Mouse (Mus musculus): ENCODE measurements at regions not wholly inside any gene's neighbourhood (a gene's known extent, or its start where the extent isn't known, plus 50 kb on each side); places are given as distances from the start of the nearest gene placed in this dataset.

GRCm38 (mm10) chr2:114291387-114291786 is 90.1 kb upstream of the Zfp770 start:
- no peak overlapping the region for H3K4me3 ChIP-seq (ENCODE audit: control insufficient read depth, insufficient read depth, low read length)
- TF ChIP-seq CTCF (IDR thresholded peaks at IDR 0.05; ENCODE audit: borderline replicate concordance, control insufficient read depth, extremely low read depth, insufficient read depth, low read length, poor library complexity), result no peak
- TF ChIP-seq POLR2A (IDR thresholded peaks at IDR 0.05; ENCODE audit: control insufficient read depth, extremely low read depth, insufficient read depth, low read length, poor library complexity), result no peak
- H3K27ac ChIP-seq (ENCODE audit: control insufficient read depth, insufficient read depth, low read length), result no peak overlapping the region
- 91% methylated on average over 5 of the region's 5 CpGs for WGBS
- no peak for DNase-seq
- no peaks in the 10 kb centered on the region for H3K36me3 ChIP-seq (ENCODE audit: control insufficient read depth, insufficient read depth, low read length)
- H3K4me1 ChIP-seq (replicated peaks; ENCODE audit: control insufficient read depth, insufficient read depth, low read length), result no peaks in the 10 kb centered on the region
- no peaks in the 10 kb centered on the region for H3K27me3 ChIP-seq (ENCODE audit: control insufficient read depth, insufficient read depth, low read length)

GRCm38 (mm10) chr2:114275536-114275935 is 74.3 kb upstream of the Zfp770 start:
- no peaks in the 10 kb centered on the region for H3K27me3 ChIP-seq (ENCODE audit: control insufficient read depth, insufficient read depth, low read length)
- TF ChIP-seq POLR2A (IDR thresholded peaks at IDR 0.05; ENCODE audit: control insufficient read depth, extremely low read depth, insufficient read depth, low read length, poor library complexity), result no peak
- no peak for TF ChIP-seq CTCF (IDR thresholded peaks at IDR 0.05; ENCODE audit: borderline replicate concordance, control insufficient read depth, extremely low read depth, insufficient read depth, low read length, poor library complexity)
- H3K4me1 ChIP-seq (replicated peaks; ENCODE audit: control insufficient read depth, insufficient read depth, low read length), result no peaks in the 10 kb centered on the region
- no peak overlapping the region for H3K4me3 ChIP-seq (ENCODE audit: control insufficient read depth, insufficient read depth, low read length)
- H3K36me3 ChIP-seq (ENCODE audit: control insufficient read depth, insufficient read depth, low read length), result no peaks in the 10 kb centered on the region
- no peak overlapping the region for H3K27ac ChIP-seq (ENCODE audit: control insufficient read depth, insufficient read depth, low read length)
- no peak for DNase-seq

GRCm38 (mm10) chr2:114260397-114261071 is 59.3 kb upstream of the Zfp770 start:
- TF ChIP-seq CTCF (IDR thresholded peaks at IDR 0.05; ENCODE audit: borderline replicate concordance, control insufficient read depth, extremely low read depth, insufficient read depth, low read length, poor library complexity), result no peak
- no peak for TF ChIP-seq POLR2A (IDR thresholded peaks at IDR 0.05; ENCODE audit: control insufficient read depth, extremely low read depth, insufficient read depth, low read length, poor library complexity)
- H3K4me3 ChIP-seq (ENCODE audit: control insufficient read depth, insufficient read depth, low read length), result no peak overlapping the region
- WGBS, result 46% methylated on average over 8 of the region's 8 CpGs

GRCm38 (mm10) chr2:114259539-114259938 is 58.3 kb upstream of the Zfp770 start:
- TF ChIP-seq POLR2A (IDR thresholded peaks at IDR 0.05; ENCODE audit: control insufficient read depth, extremely low read depth, insufficient read depth, low read length, poor library complexity), result no peak
- TF ChIP-seq CTCF (IDR thresholded peaks at IDR 0.05; ENCODE audit: borderline replicate concordance, control insufficient read depth, extremely low read depth, insufficient read depth, low read length, poor library complexity), result no peak
- no peak for DNase-seq
- H3K36me3 ChIP-seq (ENCODE audit: control insufficient read depth, insufficient read depth, low read length), result no peaks in the 10 kb centered on the region
- no peak overlapping the region for H3K27ac ChIP-seq (ENCODE audit: control insufficient read depth, insufficient read depth, low read length)
- no peak overlapping the region for H3K4me3 ChIP-seq (ENCODE audit: control insufficient read depth, insufficient read depth, low read length)
- no peaks in the 10 kb centered on the region for H3K4me1 ChIP-seq (replicated peaks; ENCODE audit: control insufficient read depth, insufficient read depth, low read length)
- no peaks in the 10 kb centered on the region for H3K27me3 ChIP-seq (ENCODE audit: control insufficient read depth, insufficient read depth, low read length)
- WGBS, result 71% methylated on average over 4 of the region's 4 CpGs

More at GRCm38 (mm10) chr2:114260397-114261071, 59.3 kb upstream of the Zfp770 start:
- DNase-seq, result peak; percentile 2
- Histone ChIP-seq H3K27ac (ENCODE audit: control insufficient read depth, insufficient read depth, low read length) (no peak overlapping the region), H3K27me3 (ENCODE audit: control insufficient read depth, insufficient read depth, low read length) (no peaks in the 10 kb centered on the region), H3K36me3 (ENCODE audit: control insufficient read depth, insufficient read depth, low read length) (no peaks in the 10 kb centered on the region), H3K4me1 (replicated peaks; ENCODE audit: control insufficient read depth, insufficient read depth, low read length) (no peaks in the 10 kb centered on the region)
